Mouse (Mus musculus) G1E-ER4 (cell line): Measurements from ENCODE around the gene Mapk10. TPM values are rescaled to one million over a fixed set of nuclear protein-coding genes. Genes with fewer than 3 reads are reported as not detected.

ENCODE experiments used
- GATA1 ChIP-seq: IDR thresholded peaks from one replicate; pipeline ENCODE4 v1.8.0; 2012; ENCODE audit warnings: low read length, inconsistent platforms
- polyA plus RNA-seq: library from polyadenylated mRNA; stranded (reverse); fragments of >175 nt; gene quantifications from 2 replicates; pipeline ENCODE4 v1.2.3, GENCODE M21; 2012

The Mapk10 gene
- polyA plus RNA-seq, 1 experiment, result not detected

- no peak for TF ChIP-seq GATA1
Measured at GRCm38 (mm10) chr5:103022504-103023172, 188.5 kb downstream of the Mapk10 start.

DNA sequence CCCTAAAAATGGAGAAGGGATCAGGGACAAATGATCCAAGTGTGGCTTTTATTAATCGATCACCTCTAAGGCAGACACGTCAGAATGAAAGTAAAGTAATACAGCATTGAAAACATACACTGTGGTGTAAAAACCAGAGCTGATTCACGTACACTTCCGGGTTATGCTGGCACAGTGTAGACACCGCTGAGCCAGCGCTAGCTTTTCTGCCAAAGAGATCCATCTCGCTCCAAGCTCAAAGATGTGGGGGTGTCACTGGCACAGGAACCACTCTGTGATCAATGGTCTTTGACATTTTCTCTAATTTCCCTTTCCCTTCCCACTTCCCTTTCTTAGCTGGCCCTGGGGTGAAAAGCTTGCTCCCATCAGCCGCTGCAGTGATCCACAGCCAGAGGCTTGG, 189.7 kb downstream of the Mapk10 start:
- no peak for TF ChIP-seq GATA1

DNA sequence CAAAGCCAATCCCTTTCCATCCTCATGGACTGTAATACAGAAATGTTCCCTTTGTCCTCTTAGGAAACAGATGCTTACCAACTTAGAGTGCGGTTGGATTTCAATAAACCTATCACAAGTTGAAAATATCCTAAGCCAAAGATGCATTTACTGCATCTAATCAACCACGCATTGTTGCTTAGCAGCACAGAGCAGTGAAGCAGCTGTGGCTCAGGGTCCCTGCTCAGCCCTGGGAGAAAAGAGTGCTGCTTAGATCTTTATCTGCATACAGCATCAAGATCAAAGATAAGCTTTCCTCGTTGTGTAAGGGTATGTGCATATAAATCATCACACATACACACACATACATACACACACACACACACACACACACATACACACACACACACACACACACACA, 190.2 kb downstream of the Mapk10 start:
- no peak for TF ChIP-seq GATA1

DNA sequence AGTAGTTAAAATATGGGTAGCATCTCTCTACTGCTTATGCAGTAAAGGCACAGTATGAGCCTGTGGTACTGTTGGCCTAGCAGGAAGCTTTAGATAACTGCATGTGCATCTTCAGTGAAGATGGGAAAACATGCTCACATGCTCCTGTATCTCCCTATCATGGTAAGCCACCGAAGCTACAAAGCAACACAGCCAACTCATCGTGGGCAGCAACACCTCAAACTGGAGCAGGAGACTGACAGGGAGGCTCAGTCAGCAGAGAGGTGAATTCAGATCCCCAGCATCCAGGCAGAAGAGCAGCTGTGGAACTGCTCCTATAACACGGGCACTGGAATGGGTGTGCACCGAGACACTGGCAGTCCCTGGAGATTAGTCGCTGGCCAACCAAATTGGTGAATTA, 191.0 kb downstream of the Mapk10 start:
- no peak for TF ChIP-seq GATA1

GRCm38 (mm10) chr5:103017637-103018036, 193.5 kb downstream of the Mapk10 start:
- TF ChIP-seq GATA1, result no peak

- no peak for TF ChIP-seq GATA1
Measured at GRCm38 (mm10) chr5:103014309-103014708, 196.8 kb downstream of the Mapk10 start.

DNA sequence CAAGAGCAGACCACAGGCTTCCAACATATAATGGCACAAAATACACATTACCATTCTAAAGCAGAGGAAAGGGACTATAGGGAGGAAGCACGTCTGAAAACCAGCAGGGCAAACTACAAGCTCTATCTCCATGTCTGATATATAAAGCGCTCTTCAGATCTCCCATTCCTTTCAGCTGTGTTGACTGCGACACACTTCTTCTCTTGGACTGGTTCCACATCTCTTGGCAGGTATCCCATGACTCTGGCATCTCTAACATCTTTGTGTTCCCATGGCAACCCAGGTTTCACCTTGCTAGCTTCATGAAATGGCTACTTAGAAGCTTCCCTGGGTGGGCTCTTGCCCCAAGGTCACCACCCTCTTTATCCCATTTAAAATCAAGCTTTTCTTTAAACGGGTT, 202.2 kb downstream of the Mapk10 start:
- TF ChIP-seq GATA1, result no peak

- no peak for TF ChIP-seq GATA1
Measured at GRCm38 (mm10) chr5:103002116-103002515, 209.0 kb downstream of the Mapk10 start.

GRCm38 (mm10) chr5:103000572-103000971, 210.6 kb downstream of the Mapk10 start:
- no peak for TF ChIP-seq GATA1

- no peak for TF ChIP-seq GATA1
Measured at GRCm38 (mm10) chr5:102998524-102998923, 212.6 kb downstream of the Mapk10 start.

GRCm38 (mm10) chr5:102997907-102998306, 213.2 kb downstream of the Mapk10 start:
- no peak for TF ChIP-seq GATA1

GRCm38 (mm10) chr5:102996331-102996730, 214.8 kb downstream of the Mapk10 start:
- TF ChIP-seq GATA1, result no peak

DNA sequence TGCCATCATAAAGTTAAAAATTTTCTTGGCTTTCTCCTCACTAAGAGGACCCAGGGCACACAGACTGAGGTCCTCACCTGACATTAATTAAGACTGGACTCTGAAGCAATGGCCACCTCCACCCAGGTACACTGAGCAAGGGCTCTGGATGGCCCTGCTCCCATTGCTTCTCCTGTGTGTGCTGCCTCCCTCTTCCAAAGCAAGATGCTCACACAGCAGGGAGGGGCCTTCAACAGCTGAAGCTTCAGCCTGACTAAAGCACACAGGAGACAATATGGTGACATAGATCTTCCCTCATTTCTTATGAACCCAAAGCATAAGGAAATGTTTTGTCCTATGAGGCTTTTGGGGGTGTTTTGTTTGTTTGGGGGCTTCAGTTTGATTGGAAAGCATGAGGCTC, 215.2 kb downstream of the Mapk10 start:
- TF ChIP-seq GATA1, result no peak

DNA sequence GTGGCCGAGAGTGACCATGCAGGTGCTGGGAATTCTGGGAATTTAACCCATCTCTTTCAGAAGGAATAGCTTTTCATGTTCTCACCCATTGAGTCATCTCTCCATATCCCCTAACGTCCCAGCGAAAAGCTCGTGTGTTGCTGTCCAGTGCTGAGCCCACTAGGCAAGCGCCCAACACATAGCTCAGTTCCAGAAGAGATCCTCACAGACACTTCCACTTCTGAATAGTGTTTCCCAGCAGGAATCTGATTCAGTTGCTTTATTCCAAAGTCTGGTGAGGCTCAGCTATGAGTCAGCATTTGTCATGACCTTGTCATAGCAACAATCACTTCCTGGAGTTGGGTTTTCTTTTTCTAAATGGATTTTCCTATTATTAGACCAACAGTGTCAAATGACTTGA, 217.2 kb downstream of the Mapk10 start:
- TF ChIP-seq GATA1, result no peak

DNA sequence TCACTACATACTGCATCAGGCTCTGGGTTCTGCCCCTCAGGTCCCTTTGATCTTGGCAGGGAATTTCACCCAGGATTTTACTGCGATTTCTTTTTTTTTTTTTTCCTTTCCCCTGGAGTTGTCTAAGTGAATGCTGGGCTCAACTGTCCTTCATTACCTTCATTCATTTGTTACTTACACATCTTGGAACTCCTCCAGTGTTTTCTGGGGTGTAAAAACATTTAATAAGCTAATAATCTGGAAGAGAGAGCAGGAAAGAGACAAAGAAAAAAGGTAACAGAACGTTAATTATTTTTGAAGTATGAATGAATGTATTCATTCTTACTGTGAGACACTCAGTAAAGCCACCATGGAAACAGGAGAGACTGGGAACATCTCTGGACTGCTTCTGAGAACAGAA, 219.4 kb downstream of the Mapk10 start:
- TF ChIP-seq GATA1, result no peak

DNA sequence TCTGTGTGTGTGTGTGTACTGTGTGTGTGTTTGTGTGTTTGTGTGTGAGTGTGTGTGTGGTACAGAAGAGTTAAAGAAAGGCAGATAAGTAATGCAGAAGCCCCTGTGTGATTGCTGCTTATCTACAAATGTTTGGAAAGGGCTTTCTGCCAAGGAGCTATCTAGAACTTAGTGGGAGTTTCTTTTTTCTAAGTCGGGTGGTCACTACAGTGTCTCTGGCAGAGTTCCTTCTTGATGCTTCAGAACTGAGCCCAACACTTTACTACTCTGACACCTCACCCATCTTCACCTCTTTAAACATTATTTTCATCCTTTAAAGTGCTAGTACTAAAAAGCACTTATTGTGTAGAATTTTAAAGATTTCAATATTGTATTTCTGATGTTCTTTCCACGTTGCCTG, 232.8 kb downstream of the Mapk10 start:
- no peak for TF ChIP-seq GATA1

DNA sequence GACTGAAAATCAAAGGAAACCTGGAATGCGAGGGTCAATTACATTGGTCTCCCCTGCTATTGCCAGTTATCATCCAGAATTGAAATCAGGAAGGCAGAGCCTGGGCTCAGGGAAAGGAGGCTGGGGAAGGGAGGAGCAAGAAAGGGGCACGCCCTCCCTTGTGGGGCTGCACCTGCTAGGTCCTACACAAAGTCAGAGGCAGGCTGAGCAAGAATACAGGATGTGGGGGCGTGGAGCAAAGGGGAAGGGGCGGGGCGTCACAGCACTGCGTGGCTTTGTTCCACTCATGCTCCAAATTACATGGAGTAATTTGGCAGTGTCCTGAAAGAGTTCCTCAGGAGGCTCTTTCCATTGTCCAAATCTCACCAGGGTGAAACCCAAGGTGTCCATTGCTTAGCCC, 234.0 kb downstream of the Mapk10 start:
- TF ChIP-seq GATA1, result no peak

DNA sequence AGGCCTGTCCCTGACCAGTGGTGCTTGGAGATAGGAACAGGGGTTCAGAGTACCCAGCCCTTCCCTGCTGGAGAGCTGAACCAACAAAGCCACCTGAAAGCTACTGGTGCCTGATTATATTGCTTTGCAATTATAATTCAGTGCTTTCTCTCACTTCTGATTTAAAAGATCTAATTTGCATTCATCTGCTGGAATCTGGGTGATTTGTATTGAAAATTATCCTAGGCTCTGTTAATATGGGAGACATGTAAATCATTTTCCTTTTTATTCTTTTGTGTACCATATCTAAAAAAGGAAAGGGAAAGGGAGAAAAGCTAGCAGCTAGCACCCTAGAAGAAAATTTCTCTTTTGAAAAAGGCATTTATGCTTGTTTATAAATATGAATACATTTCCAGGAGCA, 234.6 kb downstream of the Mapk10 start:
- TF ChIP-seq GATA1, result no peak

- no peak for TF ChIP-seq GATA1
Measured at GRCm38 (mm10) chr5:102974400-102974799, 236.7 kb downstream of the Mapk10 start.
